Mouse (Mus musculus): ENCODE measurements around the gene Hist2h2be. TPM values are rescaled to one million over a fixed set of nuclear protein-coding genes. Genes with fewer than 3 reads are reported as not detected.

Gene Hist2h2be
- polyA plus RNA-seq, 1 experiment from 2014 or later: 2.3 TPM

GRCm38 (mm10) chr3:96257190-96257589 is 36.3 kb downstream of the Hist2h2be start:
- DNase-seq (ENCODE audit: low spot score): peak; percentile 74
- WGBS: 58% methylated on average over 3 of the region's 3 CpGs

DNA sequence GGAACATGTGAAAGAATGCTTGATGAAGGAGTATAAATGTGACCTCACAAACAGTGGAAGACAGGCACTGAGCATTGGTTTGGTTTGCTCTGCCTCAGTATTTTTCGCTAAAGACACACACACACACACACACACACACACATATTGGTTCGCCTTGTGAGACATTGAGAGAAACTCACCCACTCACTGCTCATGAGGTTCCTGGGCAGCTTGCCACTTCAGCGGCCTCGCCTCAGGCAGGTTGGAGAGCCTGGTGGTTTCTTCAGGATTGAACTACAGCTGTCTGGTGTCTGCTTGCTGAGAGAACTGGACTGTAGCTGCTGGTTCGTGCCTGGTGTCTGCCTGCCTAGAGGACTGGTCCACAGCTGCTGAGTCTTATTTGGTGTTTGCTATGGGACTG is 39.3 kb downstream of the Hist2h2be start:
- no peak for ATAC-seq
- WGBS: 85% methylated on average over 5 of the region's 5 CpGs

More at GRCm38 (mm10) chr3:96257190-96257589, 36.3 kb downstream of the Hist2h2be start:
- ATAC-seq: peak; percentile 46
- Histone ChIP-seq H3K9me3 (ENCODE audit: low read length) (no peaks in the 10 kb centered on the region), H3K4me2 (replicated peaks; ENCODE audit: low read depth, low read length) (no peak overlapping the region), H3K4me3 (ENCODE audit: low read depth, low read length) (no peak overlapping the region), H3K36me3 (ENCODE audit: insufficient read depth, low read length) (no peaks in the 10 kb centered on the region), H3K9ac (replicated peaks; ENCODE audit: low read depth) (no peak overlapping the region), H3K27me3 (replicated peaks; ENCODE audit: insufficient read depth, low read length) (peaks cover 13% of the 10 kb centered on the region), H3K4me1 (ENCODE audit: insufficient read depth, low read depth, low read length) (peaks cover 5% of the 10 kb centered on the region; the same call in 1 of the 2 replicates), H3K27ac (ENCODE audit: low read length) (no peak overlapping the region)
- TF ChIP-seq CTCF (IDR thresholded peaks at IDR 0.05): no peak
- no peak for TF ChIP-seq EP300 (IDR thresholded peaks at IDR 0.05)

DNA sequence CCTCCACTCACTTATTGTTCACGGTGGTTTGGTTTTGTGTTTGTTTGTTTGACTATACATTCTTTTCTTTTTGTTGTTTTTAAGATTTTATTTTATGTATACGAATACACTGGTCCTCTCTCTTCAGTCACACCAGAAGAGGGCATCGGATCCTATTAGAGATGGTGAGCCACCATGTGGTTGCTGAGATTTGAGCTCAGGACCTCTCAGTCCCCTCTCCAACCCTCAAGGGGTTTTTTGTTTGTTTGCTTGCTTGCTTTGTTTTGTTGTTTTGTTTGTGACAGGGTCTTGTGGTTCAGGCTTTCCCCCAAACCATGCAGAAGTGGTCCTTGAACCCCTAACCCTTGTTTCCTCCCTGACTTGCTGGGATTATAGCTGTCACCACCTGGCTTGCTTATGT is 40.7 kb downstream of the Hist2h2be start:
- peaks cover 10% of the 10 kb centered on the region; the same call in 1 of the 2 replicates for H3K27me3 ChIP-seq (replicated peaks; ENCODE audit: insufficient read depth, low read length)
- H3K27ac ChIP-seq (ENCODE audit: low read length): peak overlapping the region; percentile 92
- H3K4me1 ChIP-seq (ENCODE audit: insufficient read depth, low read depth, low read length): peaks cover 6% of the 10 kb centered on the region; the same call in 1 of the 2 replicates
- no peaks in the 10 kb centered on the region for H3K9me3 ChIP-seq (ENCODE audit: low read length)
- H3K4me3 ChIP-seq (ENCODE audit: low read depth, low read length): peak overlapping the region; percentile 56; the same call in 1 of the 2 replicates
- peak; percentile 42 for TF ChIP-seq CTCF (IDR thresholded peaks at IDR 0.05)
- no peak for TF ChIP-seq EP300 (IDR thresholded peaks at IDR 0.05)
- DNase-seq (ENCODE audit: low spot score) (no peak), ATAC-seq (no peak)
- 51% methylated on average over 3 of the region's 3 CpGs for WGBS
- H3K36me3 ChIP-seq (ENCODE audit: insufficient read depth, low read length): no peaks in the 10 kb centered on the region
- H3K4me2 ChIP-seq (replicated peaks; ENCODE audit: low read depth, low read length): peak overlapping the region; percentile 62
- H3K9ac ChIP-seq (replicated peaks; ENCODE audit: low read depth): no peak overlapping the region

More for the DNA sequence above, 39.3 kb downstream of the Hist2h2be start:
- Histone ChIP-seq H3K4me3 (ENCODE audit: low read depth, low read length) (no peak overlapping the region), H3K27me3 (replicated peaks; ENCODE audit: insufficient read depth, low read length) (peaks cover 10% of the 10 kb centered on the region; the same call in 1 of the 2 replicates), H3K36me3 (ENCODE audit: insufficient read depth, low read length) (no peaks in the 10 kb centered on the region), H3K9me3 (ENCODE audit: low read length) (no peaks in the 10 kb centered on the region), H3K4me1 (ENCODE audit: insufficient read depth, low read depth, low read length) (peaks cover 6% of the 10 kb centered on the region; the same call in 1 of the 2 replicates), H3K4me2 (replicated peaks; ENCODE audit: low read depth, low read length) (no peak overlapping the region), H3K27ac (ENCODE audit: low read length) (no peak overlapping the region), H3K9ac (replicated peaks; ENCODE audit: low read depth) (no peak overlapping the region)
- no peak for DNase-seq (ENCODE audit: low spot score)
- no peak for TF ChIP-seq EP300 (IDR thresholded peaks at IDR 0.05)
- no peak for TF ChIP-seq CTCF (IDR thresholded peaks at IDR 0.05)

GRCm38 (mm10) chr3:96262216-96262875 is 41.4 kb downstream of the Hist2h2be start:
- peak; percentile 85 for ATAC-seq
- under 1% methylated on average over 19 of the region's 19 CpGs for WGBS
- TF ChIP-seq EP300 (IDR thresholded peaks at IDR 0.05) (no peak), CTCF (IDR thresholded peaks at IDR 0.05) (0 out of 2 replicates have a peak, but pooled peaks have one; percentile 0)

DNA sequence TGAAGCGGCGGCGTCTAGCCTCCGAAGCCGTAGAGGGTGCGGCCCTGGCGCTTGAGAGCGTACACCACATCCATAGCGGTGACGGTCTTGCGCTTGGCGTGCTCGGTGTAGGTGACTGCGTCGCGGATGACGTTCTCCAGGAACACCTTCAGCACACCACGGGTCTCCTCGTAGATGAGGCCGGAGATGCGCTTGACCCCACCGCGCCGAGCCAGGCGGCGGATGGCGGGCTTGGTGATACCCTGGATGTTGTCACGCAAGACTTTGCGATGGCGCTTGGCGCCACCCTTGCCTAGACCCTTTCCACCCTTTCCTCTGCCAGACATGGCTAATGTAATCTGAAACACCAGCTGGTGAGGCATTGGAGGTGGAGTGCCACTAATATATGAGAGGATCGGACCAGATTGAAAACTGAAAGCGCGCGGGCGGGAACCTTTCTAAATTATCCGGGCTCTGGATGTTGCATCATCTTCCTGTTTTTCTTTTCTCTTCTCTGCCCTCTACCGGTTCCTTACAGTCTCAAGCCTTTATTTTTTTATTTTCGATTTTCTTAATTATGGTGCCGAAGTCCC is 42.1 kb downstream of the Hist2h2be start, which contains the start of gene Hist2h4:
TSS of gene Hist2h4 (minus strand) at position 333 of the 572 bp plus-strand sequence.
- under 1% methylated on average over 40 of the region's 40 CpGs for WGBS
- TF ChIP-seq CTCF (IDR thresholded peaks at IDR 0.05) (peak; percentile 63), EP300 (IDR thresholded peaks at IDR 0.05) (peak; percentile 94)
- H3K36me3 ChIP-seq (ENCODE audit: insufficient read depth, low read length): no peaks in the 10 kb centered on the region

More at GRCm38 (mm10) chr3:96262216-96262875, 41.4 kb downstream of the Hist2h2be start:
- peaks cover 10% of the 10 kb centered on the region; the same call in 1 of the 2 replicates for H3K27me3 ChIP-seq (replicated peaks; ENCODE audit: insufficient read depth, low read length)
- DNase-seq (ENCODE audit: low spot score): peak; percentile 95
- H3K4me1 ChIP-seq (ENCODE audit: insufficient read depth, low read depth, low read length): peaks cover 6% of the 10 kb centered on the region; the same call in 1 of the 2 replicates
- peak overlapping the region; percentile 56 for H3K4me3 ChIP-seq (ENCODE audit: low read depth, low read length)
- H3K9me3 ChIP-seq (ENCODE audit: low read length): no peaks in the 10 kb centered on the region
- peak overlapping the region; percentile 62 for H3K9ac ChIP-seq (replicated peaks; ENCODE audit: low read depth)
- peak overlapping the region; percentile 92 for H3K27ac ChIP-seq (ENCODE audit: low read length)
- H3K4me2 ChIP-seq (replicated peaks; ENCODE audit: low read depth, low read length): peak overlapping the region; percentile 62
- no peaks in the 10 kb centered on the region for H3K36me3 ChIP-seq (ENCODE audit: insufficient read depth, low read length)

More for the DNA sequence above, 42.1 kb downstream of the Hist2h2be start, which contains the start of gene Hist2h4:
- ATAC-seq (peak; percentile 83), DNase-seq (ENCODE audit: low spot score) (peak; percentile 98)
- peak within 1 kb of the TSS; percentile 62 for H3K9ac ChIP-seq (replicated peaks; ENCODE audit: low read depth)
- H3K27ac ChIP-seq (ENCODE audit: low read length): peak within 1 kb of the TSS; percentile 94
- H3K4me2 ChIP-seq (replicated peaks; ENCODE audit: low read depth, low read length): peak within 1 kb of the TSS; percentile 62
- H3K4me3 ChIP-seq (ENCODE audit: low read depth, low read length): peak within 1 kb of the TSS; percentile 56
- H3K4me1 ChIP-seq (ENCODE audit: insufficient read depth, low read depth, low read length): peaks cover 6% of the 10 kb centered on the region; the same call in 1 of the 2 replicates
- H3K27me3 ChIP-seq (replicated peaks; ENCODE audit: insufficient read depth, low read length): peaks cover 10% of the 10 kb centered on the region; the same call in 1 of the 2 replicates
- no peaks in the 10 kb centered on the region for H3K9me3 ChIP-seq (ENCODE audit: low read length)
